Mouse (Mus musculus) kidney, postnatal 0 days (tissue): ENCODE measurements around the gene Cacna2d3. TPM values are rescaled to one million over a fixed set of nuclear protein-coding genes. Genes with fewer than 3 reads are reported as not detected.

Experiments used
- ATAC-seq: fragments of 200-750 bp; cut with Nextera tagmentation; replicated peaks from 2 replicates; pipeline ENCODE4 v1.8.0; 2017; ENCODE audit warnings: low read depth, moderate number of reproducible peaks, moderate TSS enrichment, moderate library complexity; ENCODE audit not compliant: low FRiP score
- DNase-seq: peaks from one replicate; pipeline ENCODE4 v3.0.0-alpha.2; 2016; ENCODE audit warnings: low spot score
- H3K27ac ChIP-seq: fragments of 300-500 bp; sonication (generic); 2 replicates; pipeline ENCODE4 v1.5.1; 2014; ENCODE audit warnings: mild to moderate bottlenecking
- H3K27me3 ChIP-seq: fragments of 300-500 bp; sonication (generic); 2 replicates; pipeline ENCODE4 v1.6.1; 2014; ENCODE audit warnings: low read length, mixed read lengths; ENCODE audit not compliant: insufficient read depth
- H3K36me3 ChIP-seq: fragments of 300-500 bp; sonication (generic); 2 replicates; pipeline ENCODE4 v1.6.1; 2014; ENCODE audit warnings: low read length, mixed read lengths; ENCODE audit not compliant: insufficient read depth
- H3K4me1 ChIP-seq: fragments of 300-500 bp; sonication (generic); replicated peaks from 2 replicates; pipeline ENCODE4 v1.6.1; 2014; ENCODE audit warnings: antibody characterized with exemption, low read length, mixed read lengths; ENCODE audit not compliant: insufficient read depth
- H3K4me2 ChIP-seq: fragments of 300-500 bp; sonication (generic); 2 replicates; pipeline ENCODE4 v1.6.1; 2014; ENCODE audit warnings: mild to moderate bottlenecking, low read length, moderate library complexity, mixed read lengths
- H3K4me3 ChIP-seq: fragments of 300-500 bp; sonication (generic); replicated peaks from 2 replicates; pipeline ENCODE4 v1.5.1; 2014; ENCODE audit warnings: low read depth, low read length
- H3K9ac ChIP-seq: fragments of 300-500 bp; sonication (generic); 2 replicates; pipeline ENCODE4 v1.6.1; 2014; ENCODE audit warnings: low read depth, low read length
- H3K9me3 ChIP-seq: fragments of 300-500 bp; sonication (generic); replicated peaks from 2 replicates; pipeline ENCODE4 v1.6.1; 2016; ENCODE audit warnings: low read length, inconsistent platforms, mixed read lengths
- CTCF ChIP-seq: IDR thresholded peaks from 2 replicates; pipeline ENCODE4 v1.5.1; 2016; ENCODE audit warnings: antibody characterized with exemption, low read depth, mild to moderate bottlenecking, moderate library complexity
- WGBS: fragments of 180-500 bp; shearing (Covaris S2); extraction: QIAGEN DNeasy Blood & Tissue Kit; methylation state at CpG from one replicate; pipeline ENCODE4 v1.1.7; 2014; 5-methylcytosine and 5-hydroxymethylcytosine counted together
- polyA plus RNA-seq: library from polyadenylated mRNA; unstranded; fragments of >200 nt; fragmentation: Nextera tagmentation; extraction: Ambion mirVana; gene quantifications from 2 replicates; pipeline ENCODE4 v1.2.1, GENCODE M21; 2015

The Cacna2d3 gene
- polyA plus RNA-seq, 1 experiment from 2014 or later, result 1.8 TPM

GRCm38 (mm10) chr14:29727596-29727995 is 5.9 kb upstream of the Cacna2d3 start:
- H3K9me3 ChIP-seq, result no peaks in the 10 kb centered on the region
- H3K27me3 ChIP-seq, result peaks cover 19% of the 10 kb centered on the region
- no peak for DNase-seq
- no peak overlapping the region for H3K4me2 ChIP-seq
- ATAC-seq, result no peak
- no peak overlapping the region for H3K27ac ChIP-seq
- WGBS, result 53% methylated on average over 9 of the region's 9 CpGs
- H3K4me3 ChIP-seq, result no peak overlapping the region
- TF ChIP-seq CTCF, result no peak
- 0 out of 2 replicates have a peak, but pooled peaks cover 2% of the 10 kb centered on the region for H3K4me1 ChIP-seq
- H3K9ac ChIP-seq, result no peak overlapping the region
- no peaks in the 10 kb centered on the region for H3K36me3 ChIP-seq

- peak overlapping the region; percentile 99 for H3K4me2 ChIP-seq
- peak overlapping the region; percentile 65 for H3K4me3 ChIP-seq
- no peaks in the 10 kb centered on the region for H3K9me3 ChIP-seq
- no peak for ATAC-seq
- H3K4me1 ChIP-seq, result peaks cover 9% of the 10 kb centered on the region; the same call in 1 of the 2 replicates
- H3K27me3 ChIP-seq, result peaks cover 37% of the 10 kb centered on the region
- no peak overlapping the region for H3K27ac ChIP-seq
- WGBS, result 7% methylated on average over 10 of the region's 10 CpGs
- DNase-seq, result peak; percentile 17
- no peaks in the 10 kb centered on the region for H3K36me3 ChIP-seq
- H3K9ac ChIP-seq, result no peak overlapping the region
- no peak for TF ChIP-seq CTCF
Observed at GRCm38 (mm10) chr14:29723267-29723666, 1.6 kb upstream of the Cacna2d3 start.

- Histone ChIP-seq H3K27ac (no peak overlapping the region), H3K9ac (peak overlapping the region; percentile 57), H3K36me3 (no peaks in the 10 kb centered on the region), H3K27me3 (peaks cover 37% of the 10 kb centered on the region), H3K4me1 (peaks cover 9% of the 10 kb centered on the region; the same call in 1 of the 2 replicates), H3K4me3 (peak overlapping the region; percentile 65), H3K9me3 (no peaks in the 10 kb centered on the region), H3K4me2 (peak overlapping the region; percentile 99)
- peak; percentile 29; the same call in 1 of the 2 replicates for TF ChIP-seq CTCF
- DNase-seq (peak; percentile 60), ATAC-seq (peak; percentile 59)
- WGBS, result under 1% methylated on average over 67 of the region's 76 CpGs
Observed at GRCm38 (mm10) chr14:29722386-29723221, 940 bp upstream of the Cacna2d3 start.

- no peaks in the 10 kb centered on the region for H3K36me3 ChIP-seq
- no peaks in the 10 kb centered on the region for H3K9me3 ChIP-seq
- 0 out of 2 replicates have a peak overlapping the region, but pooled peaks have one; percentile 57 for H3K9ac ChIP-seq
- H3K4me2 ChIP-seq, result peak overlapping the region; percentile 99
- H3K4me3 ChIP-seq, result peak overlapping the region; percentile 65
- no peak for TF ChIP-seq CTCF
- peaks cover 37% of the 10 kb centered on the region for H3K27me3 ChIP-seq
- peaks cover 9% of the 10 kb centered on the region; the same call in 1 of the 2 replicates for H3K4me1 ChIP-seq
- ATAC-seq, result no peak
- WGBS, result 3% methylated on average over 11 of the region's 11 CpGs
- no peak for DNase-seq
- no peak overlapping the region for H3K27ac ChIP-seq
Observed at GRCm38 (mm10) chr14:29721131-29721487, 555 bp downstream of the Cacna2d3 start.

- Histone ChIP-seq H3K4me1 (peaks cover 9% of the 10 kb centered on the region; the same call in 1 of the 2 replicates), H3K27me3 (peaks cover 37% of the 10 kb centered on the region), H3K9me3 (no peaks in the 10 kb centered on the region), H3K27ac (no peak overlapping the region), H3K4me3 (no peak overlapping the region), H3K4me2 (0 out of 2 replicates have a peak overlapping the region, but pooled peaks have one; percentile 99), H3K9ac (no peak overlapping the region), H3K36me3 (no peaks in the 10 kb centered on the region)
- no peak for DNase-seq
- TF ChIP-seq CTCF, result no peak
- 8% methylated on average over 17 of the region's 17 CpGs for WGBS
- ATAC-seq, result no peak
Observed at GRCm38 (mm10) chr14:29720334-29720911, 1.2 kb downstream of the Cacna2d3 start.

- WGBS, result 71% methylated on average over 3 of the region's 3 CpGs
Observed at GRCm38 (mm10) chr14:29712621-29713020, 9.0 kb downstream of the Cacna2d3 start.

More at GRCm38 (mm10) chr14:29712621-29713020, 9.0 kb downstream of the Cacna2d3 start:
- DNase-seq (no peak), ATAC-seq (no peak)
- H3K27me3 ChIP-seq, result no peaks in the 10 kb centered on the region
- no peak overlapping the region for H3K9ac ChIP-seq
- no peaks in the 10 kb centered on the region for H3K36me3 ChIP-seq
- H3K9me3 ChIP-seq, result no peaks in the 10 kb centered on the region
- H3K4me3 ChIP-seq, result no peak overlapping the region
- no peak overlapping the region for H3K27ac ChIP-seq
- no peak overlapping the region for H3K4me2 ChIP-seq
- no peaks in the 10 kb centered on the region for H3K4me1 ChIP-seq
- no peak for TF ChIP-seq CTCF
